Mouse (Mus musculus) layer of hippocampus, postnatal 25 days (tissue): Measurements from ENCODE around the gene Fbxo48. TPM values are rescaled to one million over a fixed set of nuclear protein-coding genes. Genes with fewer than 3 reads are reported as not detected.

Experiments used
- total RNA-seq, 2 experiments: library from RNA; stranded (reverse); gene quantifications; 2 replicates each; pipeline ENCODE4 v1.2.3; 2021

Gene Fbxo48
- total RNA-seq, 2 experiments from 2014 or later, result 0.86 to 1.9 TPM

Other genes with a start within 250 kb of the Fbxo48 start
- 10 to 100 TPM; 15.1 to 18.4 TPM for gene Egfr, start 199.2 kb upstream of the Fbxo48 start, total RNA-seq
- gene Cnrip1, start 100.2 kb downstream of the Fbxo48 start, total RNA-seq, result 100 to 1,000 TPM; 123 to 132 TPM
- 1 to 10 TPM; 5.1 to 5.2 TPM for gene Plek, start 101.0 kb downstream of the Fbxo48 start, total RNA-seq
- gene Ppp3r1, start 207.9 kb downstream of the Fbxo48 start, total RNA-seq, result 100 to 1,000 TPM; 965 to 994 TPM
- 10 to 100 TPM in 1 of 2 experiments, 1 to 10 TPM in 1; 10.0 to 10.1 TPM for gene Wdr92, start 230.7 kb downstream of the Fbxo48 start, total RNA-seq